Mouse (Mus musculus): Measurements from ENCODE around the gene Tfr2.

DNA sequence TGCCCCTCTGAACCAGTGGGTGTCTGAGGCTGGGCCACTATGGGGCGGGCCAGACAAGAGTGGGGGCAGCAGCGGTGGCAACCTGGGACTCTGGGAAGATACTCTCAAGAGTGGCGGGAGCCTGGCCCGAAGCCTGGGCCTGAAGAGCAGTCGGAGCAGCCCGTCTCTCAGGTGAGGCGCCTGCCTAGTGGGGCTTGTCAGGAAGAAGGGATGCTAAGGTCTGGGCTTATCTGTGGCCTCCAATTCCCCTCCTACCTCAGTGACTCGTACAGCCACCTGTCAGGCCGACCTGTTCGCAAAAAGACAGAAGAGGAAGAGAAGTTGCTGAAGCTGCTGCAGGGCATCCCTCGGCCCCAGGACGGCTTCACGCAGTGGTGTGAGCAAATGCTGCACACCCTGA lies 45.0 kb upstream of the Tfr2 start:
- TF ChIP-seq CTCF (IDR thresholded peaks at IDR 0.05; ENCODE audit: low read depth) = no peak
- no peak for TF ChIP-seq EP300 (IDR thresholded peaks at IDR 0.05; ENCODE audit: low read depth)
